Mouse (Mus musculus): Measurements from ENCODE around the gene Rps27l. TPM values are rescaled to one million over a fixed set of nuclear protein-coding genes. Genes with fewer than 3 reads are reported as not detected.
"Not testable (repeated sequence)": the region's sequence is repeated elsewhere in the genome, so short reads cannot be mapped to it uniquely, and the experiment has no call there.

Gene Rps27l
- 10 to 100 TPM; 32.8 to 38.4 TPM for total RNA-seq (2021)
- long read RNA-seq, experiment 1, transcript Rps27l-201 (4 exons, 499 nt): major isoform, 18 of 18 reads
- long read RNA-seq, experiment 1, partial matches to known transcripts: 0 of 18 reads
- long read RNA-seq, experiment 1, other reads (novel, unspliced or antisense): 0 of 18 reads
- long read RNA-seq, experiment 2, transcript Rps27l-201 (4 exons, 499 nt): major isoform, 18 of 19 reads
- long read RNA-seq, experiment 2, partial matches to known transcripts: 0 of 19 reads
- long read RNA-seq, experiment 2, other reads (novel, unspliced or antisense): 1 of 19 reads

- peak within 1 kb of the TSS; percentile 98 for H3K4me3 ChIP-seq
- peak; percentile 89 to 90 for DNase-seq (ENCODE audit: low spot score in 2 of 2)
- peak within 1 kb of the TSS; percentile 84 for H3K27ac ChIP-seq
- TF ChIP-seq CTCF (conservative IDR thresholded peaks at IDR 0.05): no peak; the same call in 1 of the 2 replicates
Observed at GRCm38 (mm10) chr9:66945647-66946641, at the start of gene Rps27l. Gene Rps27l (plus strand): TSS chr9:66946086.

GRCm38 (mm10) chr9:66896951-66897350 is 48.9 kb upstream of the Rps27l start:
- Histone ChIP-seq H3K4me3 (no peak overlapping the region), H3K27ac (no peak overlapping the region)
- no peak for DNase-seq (ENCODE audit: low spot score in 2 of 2)
- TF ChIP-seq CTCF (conservative IDR thresholded peaks at IDR 0.05): no peak

GRCm38 (mm10) chr9:66897851-66898250 is 48.0 kb upstream of the Rps27l start:
- no peak for TF ChIP-seq CTCF (conservative IDR thresholded peaks at IDR 0.05)
- Histone ChIP-seq H3K27ac (no peak overlapping the region), H3K4me3 (no peak overlapping the region)
- DNase-seq (ENCODE audit: low spot score in 2 of 2): no peak

DNA sequence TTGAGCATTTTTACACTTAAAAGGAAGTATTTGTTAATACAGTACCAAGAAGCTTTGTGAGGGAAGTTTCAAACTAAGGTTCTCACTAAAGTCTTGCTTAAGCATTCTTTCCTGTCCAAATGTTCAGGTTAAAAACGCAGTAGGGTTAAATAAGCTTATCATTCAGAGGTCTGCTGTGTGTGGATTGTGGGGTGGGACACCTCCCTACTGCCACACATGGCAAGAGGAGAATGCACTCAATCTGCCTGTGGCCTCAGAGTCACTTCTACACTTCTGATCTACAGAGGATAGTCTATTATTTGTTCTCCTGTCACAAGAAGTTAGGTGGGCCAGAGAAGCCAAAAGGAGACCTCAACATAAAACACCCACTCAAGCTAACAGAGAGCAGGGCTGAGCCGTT is 46.8 kb upstream of the Rps27l start:
- Histone ChIP-seq H3K4me3 (no peak overlapping the region), H3K27ac (no peak overlapping the region)
- no peak for TF ChIP-seq CTCF (conservative IDR thresholded peaks at IDR 0.05)
- no peak for DNase-seq (ENCODE audit: low spot score in 2 of 2)

DNA sequence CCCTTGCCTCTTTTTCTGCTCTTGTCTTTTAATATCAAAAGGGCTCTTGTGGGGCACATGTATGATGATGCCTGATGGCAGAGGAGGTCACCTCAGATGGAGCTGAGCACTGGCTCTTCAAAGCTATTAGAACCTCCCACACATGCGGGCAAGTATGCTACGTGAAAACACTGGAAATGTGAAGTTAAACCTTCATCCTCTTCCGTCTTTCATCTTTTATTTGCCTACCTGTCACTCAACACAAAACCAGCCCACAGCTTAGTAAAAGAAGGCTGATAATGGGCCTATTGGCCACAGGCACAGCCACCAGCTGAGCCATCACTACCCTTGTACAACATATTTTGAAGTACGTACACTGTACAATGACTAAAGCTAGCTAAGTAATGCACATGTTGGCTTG is 46.4 kb upstream of the Rps27l start:
- Histone ChIP-seq H3K4me3 (no peak overlapping the region), H3K27ac (no peak overlapping the region)
- TF ChIP-seq CTCF (conservative IDR thresholded peaks at IDR 0.05): no peak

GRCm38 (mm10) chr9:66905990-66906389 is 39.9 kb upstream of the Rps27l start:
- no peak for DNase-seq (ENCODE audit: low spot score in 2 of 2)
- TF ChIP-seq CTCF (conservative IDR thresholded peaks at IDR 0.05): no peak
- Histone ChIP-seq H3K4me3 (no peak overlapping the region), H3K27ac (no peak overlapping the region)

More for the DNA sequence above, 46.4 kb upstream of the Rps27l start:
- DNase-seq (ENCODE audit: low spot score in 2 of 2): no peak

DNA sequence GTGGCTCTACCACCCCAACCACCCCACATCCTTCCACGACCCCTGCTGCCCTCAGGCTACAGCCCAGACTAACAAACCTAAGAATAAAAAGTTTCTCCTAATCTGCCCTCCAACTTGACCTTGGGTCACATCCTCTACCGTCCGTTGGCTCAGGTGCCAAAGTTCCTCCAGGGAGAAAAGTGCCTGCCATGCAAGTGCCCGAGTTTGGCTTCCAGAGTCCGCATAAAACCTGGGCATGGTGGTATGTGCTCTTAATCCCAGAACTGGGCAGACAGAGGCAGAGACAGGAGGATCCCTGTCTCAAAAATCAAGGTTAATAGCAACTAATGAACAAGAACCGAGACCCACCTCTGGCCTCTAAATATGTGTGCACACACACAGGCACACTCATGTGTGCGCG is 38.8 kb upstream of the Rps27l start:
- no peak for DNase-seq (ENCODE audit: low spot score in 2 of 2)
- TF ChIP-seq CTCF (conservative IDR thresholded peaks at IDR 0.05): no peak
- H3K4me3 ChIP-seq: no peak overlapping the region
- H3K27ac ChIP-seq: no peak overlapping the region

DNA sequence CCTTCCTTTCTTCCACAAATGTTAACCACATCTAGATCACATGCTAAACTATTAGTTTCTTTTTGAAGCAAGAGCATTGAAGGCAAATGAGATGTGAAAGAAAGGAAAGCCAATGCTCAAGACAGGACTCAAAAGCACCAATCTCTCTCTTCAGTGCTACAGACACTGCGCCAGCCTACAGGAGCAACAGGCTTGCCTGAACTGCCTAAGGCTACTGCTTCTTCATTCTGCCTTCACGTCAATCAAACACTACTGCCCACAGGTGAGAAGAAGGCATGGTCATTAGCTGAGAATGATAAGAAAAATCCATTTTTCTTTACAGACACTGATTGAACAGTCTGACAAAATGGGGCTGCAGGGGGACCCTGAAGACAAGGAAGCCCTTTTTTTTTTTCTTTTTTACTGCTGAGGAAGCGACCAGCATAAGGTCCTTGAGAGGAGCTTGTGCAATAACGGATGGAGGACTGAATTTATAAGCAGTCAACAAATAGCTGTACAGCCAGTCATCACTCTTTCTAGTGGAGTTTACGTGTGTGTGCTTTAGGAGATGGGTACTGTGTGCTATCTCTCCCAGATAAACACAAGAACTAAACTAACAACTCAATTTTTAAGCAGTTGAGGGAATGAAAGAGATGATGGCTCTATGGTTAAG is 38.0 kb upstream of the Rps27l start:
- H3K27ac ChIP-seq: no peak overlapping the region
- H3K4me3 ChIP-seq: no peak overlapping the region
- TF ChIP-seq CTCF (conservative IDR thresholded peaks at IDR 0.05): no peak
- DNase-seq (ENCODE audit: low spot score in 2 of 2): no peak

DNA sequence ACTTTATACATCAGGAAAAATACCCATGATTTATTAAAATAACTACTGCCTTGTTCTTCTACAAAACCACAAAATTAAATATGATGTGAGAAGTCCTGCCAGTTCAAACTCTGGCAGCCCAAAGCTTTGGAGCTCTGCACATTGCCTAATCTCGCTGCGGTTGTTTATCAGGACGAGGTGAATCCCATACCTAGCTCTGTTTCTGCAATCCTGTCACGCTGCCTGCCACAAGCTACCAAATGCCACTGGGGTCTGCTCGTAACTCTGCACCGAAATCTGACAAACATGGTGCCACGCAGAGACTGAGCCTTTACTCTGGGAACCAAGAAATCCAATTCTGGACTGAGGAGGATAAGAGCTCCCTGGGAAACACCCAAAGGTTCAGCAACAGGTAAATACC is 36.0 kb upstream of the Rps27l start:
- H3K4me3 ChIP-seq: no peak overlapping the region
- TF ChIP-seq CTCF (conservative IDR thresholded peaks at IDR 0.05): no peak
- H3K27ac ChIP-seq: 0 out of 2 replicates have a peak overlapping the region, but pooled peaks have one; percentile 29
- no peak for DNase-seq (ENCODE audit: low spot score in 2 of 2)

- DNase-seq (ENCODE audit: low spot score in 2 of 2): no peak
- no peak for TF ChIP-seq CTCF (conservative IDR thresholded peaks at IDR 0.05)
- Histone ChIP-seq H3K27ac (no peak overlapping the region), H3K4me3 (no peak overlapping the region)
Observed at GRCm38 (mm10) chr9:66910677-66911076, 35.2 kb upstream of the Rps27l start.

DNA sequence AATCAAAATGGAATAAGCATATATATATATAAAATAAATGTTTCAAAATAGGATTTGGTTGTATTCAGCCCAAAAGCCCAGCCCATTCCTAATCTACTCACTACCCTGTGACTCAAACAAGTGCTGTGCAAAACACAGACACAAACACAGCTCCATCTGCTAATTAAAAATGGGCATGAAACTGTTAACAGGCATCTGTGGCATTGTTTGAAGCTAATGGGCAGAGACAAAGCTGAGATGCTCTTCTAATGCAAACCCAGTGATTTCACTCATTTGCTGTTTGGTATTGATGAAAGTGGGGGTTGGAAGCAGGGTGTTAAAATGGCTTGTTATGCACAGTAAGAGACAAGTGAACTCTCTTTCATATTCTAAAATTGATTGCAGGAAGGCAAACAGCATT is 33.6 kb upstream of the Rps27l start:
- Histone ChIP-seq H3K27ac (peak overlapping the region; percentile 84), H3K4me3 (no peak overlapping the region)
- TF ChIP-seq CTCF (conservative IDR thresholded peaks at IDR 0.05): no peak
- DNase-seq (ENCODE audit: low spot score in 2 of 2): peak in 1 of 2 experiments; percentile 34

- not testable (repeated sequence) for H3K4me3 ChIP-seq; DNase-seq (ENCODE audit: low spot score in 2 of 2)
- H3K27ac ChIP-seq: peak overlapping the region; percentile 84
Observed at GRCm38 (mm10) chr9:66913254-66913934, 32.5 kb upstream of the Rps27l start.
